Mouse (Mus musculus) G1E (cell line): ENCODE results near the gene Ylpm1.

Source experiments
- CTCF ChIP-seq: IDR thresholded peaks from 2 replicates; pipeline ENCODE4 v1.5.1; 2012; ENCODE audit warnings: low read depth, low read length, inconsistent platforms, mixed read lengths
- GATA1 ChIP-seq: IDR thresholded peaks from 2 replicates; pipeline ENCODE4 v1.6.1; 2012; ENCODE audit warnings: borderline replicate concordance, low read length, inconsistent platforms, mixed read lengths
- POLR2AphosphoS5 ChIP-seq: IDR thresholded peaks from 2 replicates; pipeline ENCODE4 v1.6.1; 2012; ENCODE audit warnings: low read depth, low read length, inconsistent platforms; ENCODE audit not compliant: insufficient replicate concordance

GRCm38 (mm10) chr12:85051218-85051617 is 55.1 kb downstream of the Ylpm1 start:
- TF ChIP-seq CTCF (no peak), GATA1 (no peak), POLR2AphosphoS5 (no peak)
